Mouse (Mus musculus) retina, postnatal 1 day (tissue): ENCODE data around the gene Sp8.

Experiments used
- DNase-seq: peaks from one replicate; pipeline ENCODE4 v3.0.0-alpha.2; 2012

Sp8 gene

DNA sequence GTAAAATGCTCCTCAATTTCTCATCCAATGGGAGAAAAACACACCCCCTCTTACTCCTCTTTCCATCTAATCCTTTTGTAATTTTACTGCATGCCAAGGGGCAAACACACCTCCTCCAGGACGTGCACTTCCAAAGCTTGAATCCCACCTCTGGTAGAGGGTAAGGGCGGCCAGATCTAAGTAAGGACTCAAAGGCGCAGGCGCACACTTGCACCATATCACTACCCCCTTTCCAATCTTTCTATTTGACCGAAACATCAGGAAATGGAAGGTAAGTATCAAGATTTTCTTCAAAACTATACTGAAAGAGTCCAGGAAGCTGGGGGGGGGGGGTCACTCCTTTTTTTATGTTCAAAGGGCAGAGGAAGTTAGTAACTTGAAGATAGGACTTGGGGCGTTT is at the start of gene Sp8:
Sp8 (plus strand) TSS at position 109 of the 400 bp plus-strand sequence.
- DNase-seq, result peak; percentile 21

DNA sequence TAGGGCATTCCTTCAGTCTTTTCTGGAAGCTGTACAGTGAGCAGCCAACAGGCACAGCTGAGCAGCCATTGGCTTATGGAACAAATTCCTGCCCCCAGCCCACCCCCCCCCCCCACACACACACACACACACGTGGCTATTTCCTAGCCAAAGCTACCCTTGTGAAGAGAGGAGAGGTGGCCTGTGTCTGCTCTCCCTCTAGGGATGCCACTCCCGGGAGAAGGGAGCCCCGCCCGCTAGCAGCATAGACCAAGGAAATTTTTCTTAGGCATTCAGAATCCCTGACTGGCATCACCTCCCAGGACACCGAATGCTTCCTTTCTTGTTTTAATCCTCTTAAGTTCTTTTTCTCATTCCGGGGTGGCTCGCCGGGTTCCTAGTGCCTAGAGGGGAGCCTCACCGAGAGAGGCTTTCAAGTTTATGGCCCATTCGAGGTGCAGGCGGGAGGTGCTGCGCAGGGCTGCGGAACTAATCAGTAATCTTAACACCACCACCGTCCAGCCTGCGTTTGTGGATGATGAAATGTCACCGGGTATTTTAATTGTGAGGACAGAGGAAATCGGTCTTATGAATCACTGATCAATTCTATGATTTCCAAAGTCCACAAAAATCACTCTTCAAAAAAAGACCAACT is 34.7 kb upstream of the Sp8 start:
- DNase-seq, result peak; percentile 27

DNA sequence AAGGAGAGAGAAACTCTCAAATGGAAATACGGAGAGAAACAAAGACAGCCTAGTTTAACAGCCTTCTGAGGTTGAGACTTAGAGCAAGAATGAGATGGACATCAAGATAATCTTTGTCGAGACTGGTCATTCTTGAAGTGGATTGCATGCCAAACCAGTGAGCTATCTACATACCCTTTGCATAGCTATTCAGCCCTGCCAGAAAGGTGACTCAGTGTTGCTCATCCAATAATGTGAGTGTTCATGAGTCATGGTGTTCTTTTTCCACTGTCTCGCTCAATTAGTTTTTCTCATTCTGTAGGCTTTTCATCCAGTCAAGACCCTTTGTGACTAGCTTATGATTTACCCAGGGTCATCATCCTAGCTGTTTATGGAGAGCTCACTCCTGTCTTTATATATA is 31.6 kb upstream of the Sp8 start:
- DNase-seq, result no peak

GRCm38 (mm10) chr12:118816156-118816555 is 30.0 kb upstream of the Sp8 start:
- DNase-seq, result no peak

DNA sequence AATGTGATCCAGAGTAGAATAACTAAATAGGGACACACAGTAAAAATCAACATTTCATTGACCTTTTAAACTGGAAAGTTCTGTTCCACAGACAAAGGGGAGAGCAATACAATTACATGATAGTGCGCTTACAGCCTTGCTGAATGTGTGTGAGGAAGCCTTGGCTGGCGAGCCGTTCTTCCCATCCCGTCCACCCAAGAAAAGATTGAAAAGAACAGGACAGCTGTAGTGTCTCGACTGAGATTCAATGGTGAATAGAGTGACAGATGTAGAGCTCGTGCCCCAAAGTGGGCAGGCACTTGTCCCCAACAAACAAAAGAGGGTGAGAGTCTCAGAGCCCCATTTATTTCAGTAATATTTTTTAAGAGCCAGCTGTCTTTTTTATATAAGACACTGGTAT is 16.2 kb upstream of the Sp8 start:
- no peak for DNase-seq

DNA sequence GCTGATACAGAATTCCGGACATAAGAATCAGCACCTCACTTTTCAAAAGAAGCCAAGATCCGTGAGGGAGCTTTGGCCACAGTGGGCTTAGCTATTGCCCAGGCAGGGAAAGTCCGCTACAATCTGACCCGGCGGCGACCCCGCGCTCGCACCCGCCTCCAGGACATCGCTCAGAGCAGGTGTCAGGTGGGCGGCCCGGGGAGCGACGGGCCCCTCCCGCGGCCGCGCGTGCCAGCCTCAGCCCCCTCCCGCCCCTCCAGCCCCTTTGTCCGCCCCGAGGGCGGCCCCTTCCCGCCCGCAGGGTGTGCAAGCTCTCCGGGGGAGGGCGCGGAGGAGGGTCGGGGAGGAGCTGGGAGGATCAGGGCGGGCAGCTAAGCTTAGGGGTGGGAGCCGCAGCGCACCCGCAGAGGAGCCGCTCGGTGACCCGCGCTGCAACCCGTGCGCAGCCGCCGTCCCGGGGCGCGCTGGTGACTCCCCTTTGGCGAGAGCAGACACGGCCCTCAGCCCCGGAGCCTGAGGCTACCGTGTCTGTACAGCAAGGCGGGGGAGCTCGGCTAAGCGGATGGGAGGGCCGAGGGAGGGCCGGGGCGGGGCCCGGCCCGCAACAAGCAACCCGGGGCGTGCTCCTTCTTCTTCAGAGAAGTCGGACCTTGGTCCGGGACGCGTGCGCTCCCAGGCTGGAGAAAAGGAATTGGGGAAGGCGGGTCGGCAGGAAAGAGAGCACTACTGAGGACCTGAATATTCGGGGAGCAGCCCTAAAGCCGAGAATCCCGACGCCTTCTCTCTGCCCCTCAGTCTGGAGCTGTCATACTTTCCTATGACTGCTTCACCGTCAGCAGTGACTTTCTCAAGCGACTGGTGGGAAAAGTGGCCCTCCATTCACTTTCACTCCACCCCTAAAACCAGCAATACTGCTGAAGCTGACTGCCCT is 9.5 kb upstream of the Sp8 start:
- DNase-seq, result peak; percentile 75

- DNase-seq, result no peak
Observed at GRCm38 (mm10) chr12:118837361-118837760, 8.8 kb upstream of the Sp8 start.

DNA sequence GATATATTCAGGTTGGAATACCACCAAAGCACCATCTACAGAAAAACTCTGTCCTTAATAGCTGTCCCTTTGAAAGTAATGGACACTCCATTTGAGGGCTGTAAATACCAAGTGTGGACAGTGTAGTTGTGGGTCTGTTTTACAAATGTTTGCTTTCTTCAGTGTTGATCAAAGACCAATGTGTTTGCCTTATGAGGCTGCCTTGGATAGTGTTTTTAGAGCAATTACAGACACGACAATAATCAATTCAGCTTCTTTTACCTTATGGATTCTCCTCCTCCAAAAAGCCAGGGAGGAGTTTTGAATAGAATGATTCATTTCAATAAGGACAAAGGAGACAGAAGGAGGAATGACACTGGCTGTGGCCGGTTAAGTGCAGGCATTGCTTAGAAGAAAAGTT is 7.9 kb upstream of the Sp8 start:
- no peak for DNase-seq

GRCm38 (mm10) chr12:118839398-118839797 is 6.7 kb upstream of the Sp8 start:
- no peak for DNase-seq

- peak; percentile 60 for DNase-seq
Observed at GRCm38 (mm10) chr12:118840301-118840700, 5.8 kb upstream of the Sp8 start.

- DNase-seq, result peak; percentile 84
Observed at GRCm38 (mm10) chr12:118840861-118841260, 5.3 kb upstream of the Sp8 start.

DNA sequence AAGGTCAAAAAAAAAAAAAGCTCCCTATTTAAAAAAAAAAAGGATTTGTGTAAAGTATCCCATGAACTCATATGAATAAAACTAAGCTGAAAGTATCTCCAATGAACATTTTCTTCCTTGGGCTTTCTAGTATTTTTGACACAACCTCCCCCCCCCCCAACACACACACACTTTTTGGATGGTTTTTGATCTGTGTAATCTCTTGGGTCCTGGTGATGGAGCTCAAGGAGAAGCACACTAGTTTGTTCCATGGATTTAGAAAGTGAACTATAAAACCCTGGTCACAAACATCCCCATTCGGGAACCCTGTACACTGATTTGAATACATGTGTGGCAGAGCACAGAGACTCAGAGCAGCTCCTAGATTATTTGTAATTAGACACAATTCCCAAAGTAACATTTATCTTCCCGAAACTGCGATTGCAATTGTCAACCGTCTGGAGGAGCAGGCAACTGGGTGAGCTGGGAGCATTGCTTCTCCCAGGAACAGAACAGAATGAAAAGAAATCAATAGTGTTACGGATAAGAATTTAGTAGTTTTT is 4.7 kb upstream of the Sp8 start:
- peak; percentile 44 for DNase-seq

- DNase-seq, result no peak
Observed at GRCm38 (mm10) chr12:118841971-118842550, 4.1 kb upstream of the Sp8 start.

GRCm38 (mm10) chr12:118842671-118843411 is 3.3 kb upstream of the Sp8 start:
- peak; percentile 57 for DNase-seq

DNA sequence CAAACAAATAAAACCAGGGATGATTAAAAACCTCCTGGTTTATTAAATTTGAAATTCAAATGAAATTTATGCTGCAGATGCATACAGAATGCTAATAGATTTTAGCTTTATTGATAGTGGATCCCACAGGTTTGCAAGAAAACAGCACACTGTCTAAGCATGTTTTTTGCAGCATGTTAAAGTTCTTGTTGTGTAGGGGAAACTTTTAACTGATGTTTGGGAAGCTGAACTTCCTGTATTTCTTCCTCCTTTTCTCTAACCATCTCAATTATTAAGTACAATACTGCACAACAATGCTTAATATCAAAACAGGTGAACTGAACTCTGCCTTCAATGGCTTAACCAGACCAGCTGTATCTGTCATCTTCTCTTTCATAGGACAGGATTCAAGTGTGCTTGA is 2.0 kb upstream of the Sp8 start:
- DNase-seq, result no peak

DNA sequence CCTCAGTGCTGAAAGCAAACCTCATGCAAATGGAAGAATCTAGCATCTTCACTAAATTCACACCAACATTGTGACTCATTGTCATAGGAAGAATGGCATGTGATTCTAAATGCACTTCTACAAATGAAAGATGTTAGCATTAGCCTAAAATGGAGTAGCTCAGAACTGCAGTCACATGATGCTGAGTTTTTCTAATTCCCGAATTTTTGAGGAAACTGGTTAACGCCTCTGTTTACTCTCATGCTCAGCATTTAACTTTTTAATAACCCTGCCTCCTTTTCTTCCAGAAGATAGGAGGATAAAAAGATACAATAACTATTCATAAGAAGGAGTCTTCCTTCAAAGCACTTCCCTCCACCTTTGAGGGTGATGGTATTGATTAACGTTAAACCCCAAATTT is 1.3 kb upstream of the Sp8 start:
- DNase-seq, result no peak

GRCm38 (mm10) chr12:118845351-118845750 is 778 bp upstream of the Sp8 start:
- no peak for DNase-seq

- peak; percentile 76 for DNase-seq
Observed at GRCm38 (mm10) chr12:118846649-118847321, 656 bp downstream of the Sp8 start.

DNA sequence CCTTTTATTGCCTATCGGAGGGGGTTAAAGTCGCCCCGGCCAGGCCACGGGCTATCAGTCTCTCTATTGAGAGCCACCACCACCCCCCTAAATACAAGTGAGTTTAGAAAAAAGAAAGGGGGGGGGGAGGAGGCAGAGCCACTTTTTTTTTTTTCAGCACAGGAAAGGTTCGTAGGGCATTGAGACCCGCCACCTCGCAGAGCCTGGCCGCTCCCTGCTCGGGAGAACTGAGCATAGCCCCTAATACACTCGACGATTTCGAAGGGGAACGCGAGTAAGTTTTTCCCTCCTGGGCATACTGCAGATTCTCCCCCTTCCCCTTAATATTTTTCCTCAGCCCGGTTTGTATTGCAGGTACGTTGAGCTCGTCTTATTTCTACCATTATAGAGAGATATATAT is 1.3 kb downstream of the Sp8 start:
- DNase-seq, result peak; percentile 27

DNA sequence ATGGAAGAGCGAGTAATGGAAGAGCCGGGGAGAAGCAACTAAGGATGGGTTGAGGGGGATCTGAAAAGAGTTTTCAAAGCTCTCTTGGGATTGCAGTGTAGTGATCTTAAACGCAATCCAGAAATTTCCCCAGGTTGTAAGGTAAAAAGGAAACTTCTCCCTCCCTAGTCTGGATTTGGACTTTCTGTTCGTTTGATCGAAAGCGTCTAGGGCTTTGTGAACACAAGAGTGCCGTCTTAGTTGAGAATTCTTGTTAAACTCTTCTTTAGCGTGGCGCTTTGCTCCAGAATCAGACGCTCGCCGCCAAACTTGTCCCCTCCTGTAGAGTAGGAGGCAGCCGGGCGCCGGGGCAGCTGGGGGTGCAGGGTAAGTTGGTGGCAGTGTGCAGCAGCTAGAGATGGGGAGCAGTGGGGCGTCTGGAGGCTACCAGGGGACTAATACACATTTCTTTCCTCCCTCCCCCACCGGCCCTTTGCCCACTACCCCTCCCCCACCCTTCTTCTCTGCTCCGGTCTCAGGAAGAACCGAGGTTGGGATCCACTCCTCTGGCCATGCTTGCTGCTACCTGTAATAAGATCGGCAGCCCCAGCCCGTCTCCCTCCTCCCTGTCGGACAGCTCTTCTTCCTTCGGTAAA is 1.8 kb downstream of the Sp8 start:
- DNase-seq, result peak; percentile 32

GRCm38 (mm10) chr12:118848496-118849202 is 2.5 kb downstream of the Sp8 start:
- DNase-seq, result peak; percentile 65
